Mouse (Mus musculus) small intestine, adult 2 months (tissue): ENCODE data around the gene Ttll1.

Experiments
- CTCF ChIP-seq: fragments of 200-500 bp; IDR thresholded peaks from 2 replicates; pipeline ENCODE4 v1.5.1; 2012; ENCODE audit warnings: low read depth, mild to moderate bottlenecking, control low read depth, inconsistent platforms, low read length, moderate library complexity, mixed read lengths; ENCODE audit not compliant: insufficient replicate concordance, insufficient read length; ENCODE audit errors: extremely low read depth
- POLR2A ChIP-seq: fragments of 200-500 bp; IDR thresholded peaks from 2 replicates; pipeline ENCODE4 v1.6.1; 2012; ENCODE audit warnings: low read depth, mild to moderate bottlenecking, control low read depth, inconsistent platforms, low read length, moderate library complexity

GRCm38 (mm10) chr15:83455637-83456036 is 55.1 kb downstream of the Ttll1 start:
- TF ChIP-seq CTCF = no peak
- no peak for TF ChIP-seq POLR2A
